Mouse (Mus musculus): ENCODE results near the gene 1700037H04Rik. TPM values are rescaled to one million over a fixed set of nuclear protein-coding genes. Genes with fewer than 3 reads are reported as not detected.
"Not testable (repeated sequence)": the region's sequence is repeated elsewhere in the genome, so short reads cannot be mapped to it uniquely, and the experiment has no call there.

1700037H04Rik gene
- polyA plus RNA-seq, 1 experiment from 2014 or later: 85.7 TPM

DNA sequence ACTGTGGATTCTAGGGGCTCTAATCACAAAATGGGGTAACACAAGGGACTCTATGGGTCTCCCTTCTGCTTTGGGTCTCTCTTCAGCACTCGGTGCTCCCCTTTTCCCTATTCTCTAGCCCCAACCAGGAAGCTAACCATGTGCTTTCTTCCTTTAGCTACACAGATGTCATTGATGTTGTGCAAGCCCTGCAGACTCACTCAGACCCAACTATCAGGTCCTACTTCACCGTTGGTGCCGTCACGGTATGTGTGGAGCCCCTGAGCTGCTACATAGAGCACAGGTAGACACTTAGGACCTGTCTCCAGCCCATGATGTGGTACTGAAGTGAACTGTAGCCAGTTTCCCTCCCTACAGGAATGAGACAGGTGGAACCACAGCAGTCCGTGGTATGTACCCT lies 53.9 kb downstream of the 1700037H04Rik start:
- 86% methylated on average over 5 of the region's 5 CpGs for WGBS
- no peak for ATAC-seq (ENCODE audit: low FRiP score, low TSS enrichment)
- Histone ChIP-seq H3K9me3 (ENCODE audit: control insufficient read depth, low read length) (no peaks in the 10 kb centered on the region), H3K9ac (replicated peaks; ENCODE audit: low read length) (no peak overlapping the region), H3K4me1 (ENCODE audit: control insufficient read depth, insufficient read depth, low read length) (no peaks in the 10 kb centered on the region), H3K27me3 (ENCODE audit: control insufficient read depth, insufficient read depth, low read length) (no peaks in the 10 kb centered on the region), H3K36me3 (ENCODE audit: control insufficient read depth, insufficient read depth, low read length) (no peaks in the 10 kb centered on the region), H3K27ac (replicated peaks; ENCODE audit: low read depth, low read length) (no peak overlapping the region), H3K4me2 (ENCODE audit: low read length) (no peak overlapping the region), H3K4me3 (replicated peaks; ENCODE audit: low read depth, low read length) (no peak overlapping the region)
- no peak for DNase-seq

DNA sequence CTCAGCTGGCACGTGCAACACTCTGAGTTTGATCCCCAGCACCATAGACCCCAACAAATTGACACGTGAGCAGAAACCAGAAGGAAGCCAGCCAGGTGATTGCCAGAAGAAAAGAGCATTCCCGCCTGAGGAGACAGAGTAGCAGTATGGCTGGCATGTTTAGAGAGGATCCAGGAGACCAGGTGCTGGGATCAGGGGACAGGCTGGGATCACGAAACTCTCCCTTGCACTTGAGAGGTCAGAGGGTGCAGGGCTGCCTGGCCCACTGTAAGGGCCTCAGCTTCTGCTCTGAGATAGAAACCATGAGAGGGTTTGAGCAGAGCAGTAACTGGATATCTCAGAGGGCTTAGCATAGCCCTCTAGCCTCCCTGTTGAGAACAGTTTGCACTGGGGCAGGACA lies 54.8 kb downstream of the 1700037H04Rik start:
- not testable (repeated sequence) for DNase-seq; H3K9me3 ChIP-seq (ENCODE audit: control insufficient read depth, low read length); H3K4me1 ChIP-seq (ENCODE audit: control insufficient read depth, insufficient read depth, low read length); H3K4me2 ChIP-seq (ENCODE audit: low read length); H3K27ac ChIP-seq (replicated peaks; ENCODE audit: low read depth, low read length); H3K9ac ChIP-seq (replicated peaks; ENCODE audit: low read length); ATAC-seq (ENCODE audit: low FRiP score, low TSS enrichment); H3K4me3 ChIP-seq (replicated peaks; ENCODE audit: low read depth, low read length); H3K27me3 ChIP-seq (ENCODE audit: control insufficient read depth, insufficient read depth, low read length); H3K36me3 ChIP-seq (ENCODE audit: control insufficient read depth, insufficient read depth, low read length)
- WGBS: 71% methylated on average over 4 of the region's 4 CpGs

DNA sequence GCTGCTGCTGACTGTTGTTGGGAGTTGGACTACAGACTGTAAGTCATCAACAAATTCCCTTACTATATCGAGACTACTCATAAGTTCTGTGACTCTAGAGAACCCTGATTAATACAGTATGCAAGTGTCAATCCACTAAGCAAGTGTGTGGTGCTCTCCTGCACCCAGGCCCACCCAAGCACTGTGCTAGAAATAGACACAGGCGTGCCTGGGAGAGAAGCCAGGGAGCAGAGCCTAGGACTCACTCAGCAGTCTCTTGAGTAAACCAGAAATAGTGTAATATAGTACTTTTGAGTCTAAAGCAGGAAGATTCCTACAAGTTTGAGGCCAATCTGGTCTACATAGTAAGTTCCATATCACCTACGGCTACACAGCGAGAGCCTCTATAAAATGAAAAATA lies 55.9 kb downstream of the 1700037H04Rik start:
- no peaks in the 10 kb centered on the region for H3K9me3 ChIP-seq (ENCODE audit: control insufficient read depth, low read length)
- WGBS: 92% methylated on average over 4 of the region's 4 CpGs
- no peaks in the 10 kb centered on the region for H3K27me3 ChIP-seq (ENCODE audit: control insufficient read depth, insufficient read depth, low read length)
- H3K4me1 ChIP-seq (ENCODE audit: control insufficient read depth, insufficient read depth, low read length): no peaks in the 10 kb centered on the region
- H3K4me2 ChIP-seq (ENCODE audit: low read length): no peak overlapping the region
- no peak overlapping the region for H3K9ac ChIP-seq (replicated peaks; ENCODE audit: low read length)
- ATAC-seq (ENCODE audit: low FRiP score, low TSS enrichment): no peak
- no peak for DNase-seq
- no peak overlapping the region for H3K27ac ChIP-seq (replicated peaks; ENCODE audit: low read depth, low read length)
- no peak overlapping the region for H3K4me3 ChIP-seq (replicated peaks; ENCODE audit: low read depth, low read length)
- no peaks in the 10 kb centered on the region for H3K36me3 ChIP-seq (ENCODE audit: control insufficient read depth, insufficient read depth, low read length)

DNA sequence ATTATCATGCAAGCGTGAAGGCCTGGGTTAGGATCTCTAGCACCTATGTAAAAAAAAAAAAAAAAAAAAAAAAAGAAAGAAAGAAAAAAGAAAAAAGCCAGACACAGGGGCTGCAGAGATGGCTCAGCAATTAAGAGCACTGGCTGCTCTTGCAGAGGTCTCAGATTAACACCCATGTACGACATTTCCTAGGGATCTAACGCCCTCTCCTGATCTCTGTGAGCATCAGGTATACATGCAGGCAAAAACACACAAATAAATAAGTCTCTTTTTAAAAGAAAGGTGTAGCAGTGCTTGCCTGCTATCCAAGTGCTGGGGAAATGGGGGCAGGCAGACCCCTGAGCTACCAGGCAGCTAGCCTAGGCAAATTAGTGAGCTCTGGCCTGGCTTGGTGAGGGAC lies 58.4 kb downstream of the 1700037H04Rik start:
- no peak overlapping the region for H3K27ac ChIP-seq (replicated peaks; ENCODE audit: low read depth, low read length)
- DNase-seq (no peak), ATAC-seq (ENCODE audit: low FRiP score, low TSS enrichment) (no peak)
- no peaks in the 10 kb centered on the region for H3K9me3 ChIP-seq (ENCODE audit: control insufficient read depth, low read length)
- no peaks in the 10 kb centered on the region for H3K36me3 ChIP-seq (ENCODE audit: control insufficient read depth, insufficient read depth, low read length)
- no peaks in the 10 kb centered on the region for H3K4me1 ChIP-seq (ENCODE audit: control insufficient read depth, insufficient read depth, low read length)
- no peak overlapping the region for H3K9ac ChIP-seq (replicated peaks; ENCODE audit: low read length)
- no peak overlapping the region for H3K4me3 ChIP-seq (replicated peaks; ENCODE audit: low read depth, low read length)
- no peak overlapping the region for H3K4me2 ChIP-seq (ENCODE audit: low read length)
- H3K27me3 ChIP-seq (ENCODE audit: control insufficient read depth, insufficient read depth, low read length): no peaks in the 10 kb centered on the region
- 64% methylated on average over 3 of the region's 3 CpGs for WGBS

DNA sequence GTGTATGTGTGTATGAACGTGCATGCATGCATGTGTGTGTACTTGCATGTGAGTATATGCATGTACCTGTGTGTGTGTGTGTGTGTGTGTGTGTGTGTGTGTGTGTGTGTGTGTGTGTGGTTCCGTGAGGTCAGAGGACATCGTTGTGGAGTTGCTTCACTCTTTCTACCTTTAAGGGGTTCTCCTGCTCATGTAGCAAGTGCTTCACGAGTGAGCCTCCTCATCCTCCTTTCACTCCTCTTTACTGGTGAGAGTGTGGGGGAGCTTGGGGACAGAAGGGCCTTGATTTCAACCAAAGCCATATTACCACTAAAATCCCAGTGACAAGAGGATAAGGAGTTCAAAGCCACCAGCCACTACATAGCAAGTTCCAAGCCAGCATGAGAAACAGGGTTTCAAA lies 62.8 kb downstream of the 1700037H04Rik start:
- 89% methylated on average over 4 of the region's 4 CpGs for WGBS
- Histone ChIP-seq H3K9me3 (ENCODE audit: control insufficient read depth, low read length) (no peaks in the 10 kb centered on the region), H3K4me1 (ENCODE audit: control insufficient read depth, insufficient read depth, low read length) (no peaks in the 10 kb centered on the region), H3K4me3 (replicated peaks; ENCODE audit: low read depth, low read length) (no peak overlapping the region), H3K36me3 (ENCODE audit: control insufficient read depth, insufficient read depth, low read length) (no peaks in the 10 kb centered on the region), H3K27ac (replicated peaks; ENCODE audit: low read depth, low read length) (no peak overlapping the region), H3K27me3 (ENCODE audit: control insufficient read depth, insufficient read depth, low read length) (no peaks in the 10 kb centered on the region), H3K9ac (replicated peaks; ENCODE audit: low read length) (no peak overlapping the region), H3K4me2 (ENCODE audit: low read length) (no peak overlapping the region)
- ATAC-seq (ENCODE audit: low FRiP score, low TSS enrichment) (no peak), DNase-seq (no peak)

Other genes starting within 250 kb of the 1700037H04Rik start
- 37.8 and 41.7 TPM in 2 replicates for gene Gfra4, start 117.0 kb downstream of the 1700037H04Rik start, polyA plus RNA-seq (2014; fragmentation: Nextera tagmentation; extraction: Ambion mirVana)
- gene Adam33, start 96.3 kb downstream of the 1700037H04Rik start, polyA plus RNA-seq (2014; fragmentation: Nextera tagmentation; extraction: Ambion mirVana): 0.36 and 0.58 TPM in 2 replicates
- gene Siglec1, start 73.3 kb downstream of the 1700037H04Rik start, polyA plus RNA-seq (2014; fragmentation: Nextera tagmentation; extraction: Ambion mirVana): 0.51 TPM in 1 of 2 replicates, not detected in the other
- gene Hspa12b, start 32.8 kb downstream of the 1700037H04Rik start, polyA plus RNA-seq (2014; fragmentation: Nextera tagmentation; extraction: Ambion mirVana): 1.5 and 1.7 TPM in 2 replicates
- not detected in 2 replicates for gene Gm11037, start 26.6 kb downstream of the 1700037H04Rik start, polyA plus RNA-seq (2014; fragmentation: Nextera tagmentation; extraction: Ambion mirVana)
- 11.1 TPM in 2 replicates for gene Cenpb, start 20.0 kb upstream of the 1700037H04Rik start, polyA plus RNA-seq (2014; fragmentation: Nextera tagmentation; extraction: Ambion mirVana)
- gene Cdc25b, start 26.9 kb upstream of the 1700037H04Rik start, polyA plus RNA-seq (2014; fragmentation: Nextera tagmentation; extraction: Ambion mirVana): 16.4 and 31.5 TPM in 2 replicates
- gene Spef1, start 27.2 kb upstream of the 1700037H04Rik start, polyA plus RNA-seq (2014; fragmentation: Nextera tagmentation; extraction: Ambion mirVana): 11.3 and 14.1 TPM in 2 replicates
- 32.5 and 34.3 TPM in 2 replicates for gene Ap5s1, start 47.0 kb upstream of the 1700037H04Rik start, polyA plus RNA-seq (2014; fragmentation: Nextera tagmentation; extraction: Ambion mirVana)
- gene Mavs, start 74.0 kb upstream of the 1700037H04Rik start, polyA plus RNA-seq (2014; fragmentation: Nextera tagmentation; extraction: Ambion mirVana): 3.8 and 6.8 TPM in 2 replicates
- 26.4 and 34.9 TPM in 2 replicates for gene Pank2, start 102.4 kb upstream of the 1700037H04Rik start, polyA plus RNA-seq (2014; fragmentation: Nextera tagmentation; extraction: Ambion mirVana)
- gene Rnf24, start 192.8 kb upstream of the 1700037H04Rik start, polyA plus RNA-seq (2014; fragmentation: Nextera tagmentation; extraction: Ambion mirVana): 19.6 and 21.2 TPM in 2 replicates